Mouse (Mus musculus): ENCODE results near the gene Frmd4b.

- TF ChIP-seq POLR2A (IDR thresholded peaks at IDR 0.05; ENCODE audit: borderline replicate concordance, insufficient read depth, low read length), result no peak
- no peak for TF ChIP-seq CTCF (IDR thresholded peaks at IDR 0.05; ENCODE audit: borderline replicate concordance, insufficient read depth, low read depth, low read length)
Observed at GRCm38 (mm10) chr6:97302303-97302702, 315.0 kb downstream of the Frmd4b start.

All from cerebellum, adult 2 months (tissue).